Mouse (Mus musculus) layer of hippocampus, adult 11-12 months (tissue): ENCODE results near the gene Akap13.

ENCODE experiments used
- DNase-seq: peaks from one replicate; pipeline ENCODE4 v3.0.0; 2022; ENCODE audit warnings: low spot score

Gene Akap13

DNA sequence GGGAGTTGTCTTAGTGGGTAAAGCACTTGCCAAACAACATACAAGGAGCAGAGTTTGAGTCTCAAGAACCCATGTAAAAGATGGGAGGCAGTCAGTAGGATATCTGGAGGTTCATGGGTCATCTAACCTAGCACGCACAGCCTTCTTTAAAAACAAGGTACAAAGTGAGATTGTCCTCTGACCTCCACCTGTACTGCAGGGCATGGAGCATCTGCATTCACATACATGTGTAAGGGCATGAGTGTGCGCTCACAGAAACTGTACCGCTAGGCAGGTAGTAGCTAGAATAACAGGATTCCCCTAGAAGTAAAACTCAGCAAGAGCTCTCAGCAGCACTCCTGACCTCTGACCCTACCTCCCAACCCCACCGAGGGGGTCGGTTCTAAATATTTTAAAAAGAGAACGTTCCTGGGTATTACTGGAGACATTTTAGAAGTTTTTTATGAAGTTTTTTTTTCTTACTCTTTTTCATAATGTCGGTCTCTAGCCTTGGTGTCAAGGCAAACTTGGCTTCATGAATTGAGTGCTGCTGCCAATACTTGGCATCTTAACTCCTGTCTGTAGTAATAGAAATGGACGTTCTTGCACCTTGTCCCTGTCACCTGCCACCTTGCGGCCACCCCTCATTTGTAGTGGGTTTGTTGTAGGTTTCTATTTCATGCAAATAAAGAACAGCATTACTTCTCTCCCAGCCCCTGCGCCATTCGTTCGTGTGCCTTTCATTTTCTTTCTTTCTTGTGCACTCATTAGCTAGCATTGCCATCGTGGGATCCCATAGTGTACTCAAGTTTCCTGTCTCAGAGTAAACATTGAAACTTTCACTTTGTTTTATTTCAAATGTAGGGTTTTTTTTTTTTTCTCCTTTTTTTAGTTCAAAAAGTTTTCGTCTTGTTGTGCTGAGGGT is 61.6 kb downstream of the Akap13 start:
- no peak for DNase-seq

DNA sequence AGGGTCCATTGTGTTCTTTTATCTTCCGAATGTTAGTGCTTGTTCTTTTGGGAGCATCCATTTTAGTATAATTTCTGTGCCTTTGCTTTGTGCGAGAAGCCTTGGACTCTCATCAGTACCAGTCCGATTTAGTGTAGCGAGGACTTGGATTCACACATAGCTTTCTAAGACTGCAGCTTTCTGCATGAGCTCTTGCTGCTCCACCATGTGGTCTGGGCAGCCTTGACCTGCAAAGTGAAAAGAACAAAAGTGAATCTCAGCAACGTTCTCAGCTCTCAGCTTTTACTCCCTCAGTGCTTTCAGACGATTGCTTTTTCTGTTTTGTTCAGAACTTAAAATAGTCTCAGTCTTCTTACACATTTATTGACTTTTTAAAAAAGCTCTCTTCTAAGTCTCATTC is 65.2 kb downstream of the Akap13 start:
- no peak for DNase-seq

DNA sequence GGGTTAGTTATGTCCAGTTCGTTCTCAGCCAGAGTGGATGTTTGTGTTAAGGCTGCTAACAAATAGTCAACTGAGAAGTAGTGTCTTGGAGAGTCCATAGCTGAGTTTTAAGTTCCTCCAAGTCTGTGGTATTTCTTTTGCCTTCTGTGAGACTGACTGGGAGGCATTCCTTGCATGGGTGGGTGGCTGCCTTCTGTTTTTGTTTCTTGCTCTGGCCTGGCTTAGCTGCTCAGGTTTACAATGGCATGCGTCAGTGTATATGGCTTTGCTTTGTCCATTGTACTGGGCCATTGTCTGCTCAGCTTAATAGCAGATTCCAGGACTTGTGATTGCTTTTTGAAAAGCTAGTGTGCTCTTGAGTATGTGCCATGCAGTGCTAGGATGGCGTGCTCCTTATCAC is 65.9 kb downstream of the Akap13 start:
- no peak for DNase-seq

DNA sequence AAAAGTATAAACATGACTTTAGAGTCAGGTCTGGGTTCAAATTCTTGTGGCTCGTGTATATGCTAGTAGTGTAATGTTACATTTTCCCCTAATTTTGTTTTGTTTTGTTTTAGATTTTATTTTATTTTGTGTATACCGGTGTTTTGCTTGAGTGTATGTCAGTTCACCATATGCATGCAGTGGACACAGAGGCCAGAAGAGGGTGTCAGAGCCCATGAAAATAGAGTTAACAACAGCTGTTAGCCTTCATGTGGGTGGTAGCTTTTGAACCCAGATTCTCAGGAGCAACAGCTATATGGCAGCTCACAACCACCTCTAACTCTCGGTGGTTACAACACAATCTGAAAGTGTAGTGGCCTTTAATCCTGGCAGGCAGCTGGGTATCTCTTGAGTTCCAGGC is 66.9 kb downstream of the Akap13 start:
- no peak for DNase-seq

DNA sequence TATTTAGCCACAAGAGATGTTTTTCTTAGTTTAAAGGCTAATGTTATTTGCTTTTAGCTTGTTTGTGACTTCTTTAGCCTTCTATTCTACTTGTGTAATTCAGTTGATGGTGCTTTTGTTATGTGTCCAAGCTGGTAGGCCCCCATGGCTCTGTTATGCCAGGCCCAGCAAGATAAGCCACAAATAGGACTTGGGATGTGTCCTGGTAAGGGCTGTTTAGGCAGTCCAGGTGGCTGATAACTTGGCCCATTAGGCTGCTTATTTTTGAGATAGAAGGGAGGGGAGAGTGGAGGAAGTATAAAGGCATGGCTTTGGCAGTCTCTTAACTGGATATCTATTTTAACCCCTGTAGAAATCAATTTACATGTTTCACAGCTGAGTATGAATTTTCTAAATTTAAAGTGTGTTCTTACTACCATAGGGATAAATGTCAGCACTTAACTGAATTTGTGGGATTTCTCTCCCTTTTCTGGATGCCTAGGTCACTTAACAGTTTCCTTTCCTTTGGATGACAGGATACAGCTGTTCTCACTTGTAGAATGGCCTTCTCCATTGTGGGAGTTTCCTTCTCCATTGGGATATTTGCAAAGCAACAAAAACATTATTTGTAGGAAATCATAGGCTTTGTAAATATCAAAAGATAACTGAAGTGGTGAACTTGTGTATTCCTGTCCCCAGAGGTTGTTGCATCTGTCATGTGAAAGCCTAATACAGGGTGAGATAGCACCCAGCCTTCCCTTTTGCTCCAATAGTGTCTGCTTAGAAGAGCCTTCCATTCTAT is 69.6 kb downstream of the Akap13 start:
- no peak for DNase-seq

DNA sequence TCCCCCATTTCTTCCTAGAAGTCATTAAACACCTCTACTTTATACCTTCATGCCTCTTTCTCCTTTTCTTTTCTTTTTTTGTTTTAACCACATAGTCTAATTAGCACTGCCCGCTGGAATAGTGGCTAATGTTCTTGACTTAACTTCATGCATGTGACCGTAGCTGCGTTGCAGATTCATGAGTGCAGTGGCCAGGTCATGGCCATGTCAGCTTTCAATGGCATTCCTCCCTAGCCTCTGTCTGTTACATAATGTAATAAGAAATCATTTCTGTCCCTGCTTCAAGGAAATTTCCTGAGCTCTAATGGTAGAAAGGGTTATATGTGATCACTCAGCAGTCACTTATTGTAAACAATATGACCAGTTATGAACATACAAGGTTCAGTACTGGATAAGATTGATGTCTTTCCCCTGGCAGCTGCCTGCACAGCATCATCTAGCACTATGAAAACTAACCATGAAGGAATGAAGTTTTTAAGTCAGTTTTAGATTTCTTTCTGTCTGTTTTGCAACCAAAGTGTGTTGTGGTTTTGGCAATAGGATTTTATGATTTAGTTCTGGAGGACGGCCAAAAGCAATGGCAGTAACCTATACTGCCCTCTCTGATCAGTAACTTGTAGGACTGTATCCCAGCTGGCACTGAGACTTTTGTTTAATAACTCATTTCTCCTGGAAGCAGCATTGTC is 70.5 kb downstream of the Akap13 start:
- DNase-seq: no peak

DNA sequence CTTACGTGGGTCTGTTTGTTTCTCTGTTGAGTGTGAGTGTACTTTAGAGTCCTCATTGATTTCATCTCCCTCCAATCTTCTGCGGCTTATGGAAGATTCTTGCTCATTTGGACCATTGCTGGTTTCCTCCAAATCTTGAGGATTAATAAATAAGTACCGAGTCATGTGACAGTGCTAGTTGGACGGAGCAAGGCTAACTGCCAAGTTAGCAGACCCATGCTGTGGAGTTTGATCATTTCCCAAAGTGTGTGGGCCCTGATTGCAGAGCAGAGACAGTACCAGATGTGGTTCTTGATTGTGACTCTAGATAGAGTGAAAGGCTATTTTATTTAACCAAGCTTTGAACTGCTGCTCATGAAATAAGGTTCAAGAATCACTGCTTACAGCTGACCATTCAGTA is 73.4 kb downstream of the Akap13 start:
- DNase-seq: no peak

DNA sequence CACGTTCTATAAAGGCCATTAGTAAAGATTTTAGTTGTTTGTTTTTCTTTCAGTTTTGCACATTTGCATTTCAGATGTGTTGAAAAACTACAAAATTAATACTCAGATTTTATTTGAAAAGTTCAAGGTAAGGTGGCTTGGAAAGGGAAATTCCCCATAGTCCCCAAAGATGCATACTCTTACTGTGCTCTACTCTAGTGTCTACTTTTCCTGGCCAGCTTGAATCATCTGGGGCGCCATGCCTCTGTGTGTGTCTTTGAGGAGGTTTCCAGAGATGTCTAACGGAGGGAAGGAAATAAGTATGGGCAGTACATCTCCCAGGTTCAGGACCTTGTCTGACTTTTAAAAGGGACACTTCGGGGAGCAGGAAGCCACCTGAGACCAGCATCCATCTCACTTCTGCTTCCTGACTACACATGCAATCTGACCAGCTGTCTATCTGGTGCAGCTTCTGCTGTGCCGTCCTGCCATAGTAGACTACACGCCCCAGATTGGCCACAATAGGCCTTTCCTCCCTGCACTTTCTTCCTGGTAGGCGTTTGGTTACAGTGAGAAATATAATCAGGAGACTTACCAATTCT is 74.6 kb downstream of the Akap13 start:
- DNase-seq: no peak

DNA sequence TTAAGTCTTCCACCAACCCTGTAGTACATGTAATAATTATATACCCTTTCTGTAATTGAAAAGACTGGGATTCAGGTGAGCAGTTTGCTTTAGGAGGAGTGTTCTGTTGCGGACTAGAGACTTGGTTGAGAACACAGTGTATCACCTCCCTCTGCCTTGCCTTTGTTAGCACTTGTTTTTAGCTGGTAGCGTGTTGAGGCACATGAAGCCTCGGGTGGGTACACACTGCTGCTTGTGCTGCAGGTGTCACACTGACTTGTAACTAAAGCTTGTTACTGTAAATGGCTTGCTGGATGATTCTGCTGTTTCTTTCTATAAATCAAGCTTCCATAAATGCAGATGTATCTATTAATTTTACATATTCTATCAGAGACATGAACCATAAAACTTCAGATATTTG is 75.3 kb downstream of the Akap13 start:
- DNase-seq: no peak

DNA sequence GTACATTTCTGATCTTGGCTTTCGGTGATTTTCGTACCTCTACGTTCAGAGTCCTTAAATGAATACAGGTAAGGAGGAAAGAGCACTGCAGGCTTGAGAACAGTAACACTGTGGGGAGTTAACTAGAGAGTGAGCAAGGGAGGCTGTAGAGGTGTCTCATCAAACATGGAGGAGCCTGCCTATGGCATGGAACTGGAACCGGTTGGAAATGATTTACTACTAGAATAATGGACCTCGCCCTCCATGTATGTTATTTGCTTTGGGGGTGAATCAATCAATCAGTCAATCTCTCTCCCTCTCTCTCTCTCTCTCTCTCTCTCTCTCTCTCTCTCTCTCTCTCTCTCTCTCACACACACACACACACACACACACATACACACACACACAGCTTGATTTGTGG is 77.7 kb downstream of the Akap13 start:
- DNase-seq: no peak

DNA sequence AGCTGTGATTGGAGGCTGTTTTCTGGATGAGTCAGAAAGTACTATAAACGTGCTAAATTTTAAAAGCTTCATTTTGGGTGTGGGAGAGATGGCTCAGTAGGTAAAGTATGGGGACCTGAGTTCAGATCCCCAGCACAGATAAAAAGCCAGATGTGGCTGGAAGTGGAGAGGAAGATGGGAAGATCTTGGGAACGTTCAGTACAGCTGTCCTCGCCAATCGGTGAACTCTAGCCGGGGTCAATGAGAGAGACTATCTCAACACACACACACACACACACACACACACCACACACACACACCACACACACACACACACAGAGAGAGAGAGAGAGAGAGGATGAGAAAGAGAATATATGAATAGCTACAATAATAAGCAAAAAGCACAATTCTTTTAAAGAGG is 81.0 kb downstream of the Akap13 start:
- no peak for DNase-seq

DNA sequence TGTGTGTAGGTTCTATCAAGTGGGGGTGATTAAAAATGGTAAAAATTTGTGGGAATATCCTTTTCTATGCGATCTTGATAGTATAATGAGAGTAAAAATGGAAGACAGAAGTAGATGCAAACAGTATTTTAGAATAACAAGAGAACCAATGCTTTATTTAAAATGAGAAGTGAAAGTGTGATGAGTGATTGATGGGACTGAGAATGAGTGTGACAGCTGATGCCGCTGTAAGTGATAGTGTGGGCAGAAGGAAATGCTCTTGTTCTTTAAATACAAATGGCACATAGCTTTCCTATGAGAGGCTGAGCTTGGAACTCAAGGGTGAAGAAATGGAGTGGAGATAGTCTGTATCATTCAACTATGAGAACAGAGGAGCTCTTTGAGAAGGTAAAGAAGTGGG is 82.2 kb downstream of the Akap13 start:
- DNase-seq: no peak

DNA sequence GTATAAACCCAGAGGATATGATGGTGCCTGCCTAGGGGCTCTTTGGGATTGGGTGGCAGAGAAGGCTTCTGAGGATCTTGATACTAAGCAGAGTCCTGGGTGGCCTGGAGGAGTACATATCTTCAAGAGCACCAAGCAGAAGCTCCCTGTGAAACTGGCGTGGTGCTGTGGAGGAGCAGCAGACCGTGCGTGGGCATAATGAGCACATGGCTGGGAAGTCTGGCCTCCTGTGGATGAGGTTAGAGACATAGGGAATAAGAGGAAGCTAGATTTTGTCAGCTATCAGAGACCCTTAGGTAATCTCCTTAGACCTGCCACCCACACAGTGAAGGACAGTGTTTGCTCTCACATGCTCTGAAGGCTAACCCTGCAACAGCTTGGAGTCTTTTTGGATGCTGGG is 83.2 kb downstream of the Akap13 start:
- peak; percentile 39 for DNase-seq

DNA sequence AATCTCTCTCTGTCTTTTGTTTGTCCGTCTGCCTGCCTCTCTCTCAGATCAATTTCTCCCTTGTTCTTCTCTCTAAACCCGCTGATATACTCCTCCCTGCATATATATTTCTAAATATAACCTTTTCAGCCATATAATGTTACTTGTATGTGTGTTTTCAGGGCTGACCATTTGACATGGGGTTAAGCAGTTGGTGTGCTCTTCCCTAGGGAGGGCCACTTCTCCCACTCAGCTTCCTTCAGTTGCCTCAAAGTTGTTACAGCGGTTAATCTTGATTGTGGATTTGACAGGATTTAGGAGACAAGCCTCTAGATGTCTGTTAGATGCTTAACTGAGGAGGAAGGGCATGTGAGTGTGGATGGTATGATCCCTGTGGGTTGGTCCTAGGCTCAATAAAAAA is 83.8 kb downstream of the Akap13 start:
- no peak for DNase-seq

DNA sequence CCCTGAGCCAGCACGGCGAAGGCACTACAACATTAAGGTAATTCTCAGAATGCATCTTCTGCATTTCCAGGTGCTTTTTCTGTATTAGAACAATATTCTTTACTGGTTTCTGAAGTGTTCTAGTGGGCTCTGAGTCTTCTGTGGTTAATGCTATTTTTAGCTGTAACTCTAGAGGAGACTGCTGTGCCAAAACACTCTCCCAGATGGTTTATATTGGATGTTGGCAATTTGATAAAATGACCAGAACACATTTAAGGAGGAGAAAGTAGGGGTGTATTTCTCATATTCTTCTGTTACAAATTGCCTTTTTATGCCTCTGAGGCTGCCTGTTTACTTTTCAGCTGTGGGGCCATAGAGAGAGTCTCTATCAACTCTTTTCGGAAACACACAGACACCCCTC is 94.5 kb downstream of the Akap13 start:
- no peak for DNase-seq

DNA sequence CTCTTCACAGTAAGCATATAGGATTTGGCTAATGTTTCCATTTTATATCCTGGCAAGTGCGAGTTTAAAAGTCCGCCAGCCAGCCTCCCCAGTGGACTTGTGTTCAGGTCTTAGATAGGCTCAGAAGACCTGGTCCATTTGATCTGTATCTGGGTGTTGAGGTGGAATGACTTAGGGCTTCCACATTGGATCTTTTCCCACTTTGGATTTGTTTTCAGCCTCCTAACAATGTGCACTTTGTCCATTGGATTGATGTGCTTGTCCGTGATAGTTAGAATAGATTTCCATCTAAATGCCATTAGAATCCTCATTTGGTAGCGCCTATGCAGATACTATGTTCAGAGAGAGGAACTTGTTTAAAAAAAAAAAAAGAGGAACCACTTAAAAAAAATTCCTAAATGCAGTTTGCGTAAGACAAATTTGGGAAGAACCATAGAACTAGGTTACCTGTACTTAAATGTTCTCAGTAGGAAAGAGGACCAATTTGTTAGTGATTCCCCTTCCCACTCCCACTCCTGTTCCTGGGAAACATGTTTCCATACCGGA is 95.5 kb downstream of the Akap13 start:
- no peak for DNase-seq

DNA sequence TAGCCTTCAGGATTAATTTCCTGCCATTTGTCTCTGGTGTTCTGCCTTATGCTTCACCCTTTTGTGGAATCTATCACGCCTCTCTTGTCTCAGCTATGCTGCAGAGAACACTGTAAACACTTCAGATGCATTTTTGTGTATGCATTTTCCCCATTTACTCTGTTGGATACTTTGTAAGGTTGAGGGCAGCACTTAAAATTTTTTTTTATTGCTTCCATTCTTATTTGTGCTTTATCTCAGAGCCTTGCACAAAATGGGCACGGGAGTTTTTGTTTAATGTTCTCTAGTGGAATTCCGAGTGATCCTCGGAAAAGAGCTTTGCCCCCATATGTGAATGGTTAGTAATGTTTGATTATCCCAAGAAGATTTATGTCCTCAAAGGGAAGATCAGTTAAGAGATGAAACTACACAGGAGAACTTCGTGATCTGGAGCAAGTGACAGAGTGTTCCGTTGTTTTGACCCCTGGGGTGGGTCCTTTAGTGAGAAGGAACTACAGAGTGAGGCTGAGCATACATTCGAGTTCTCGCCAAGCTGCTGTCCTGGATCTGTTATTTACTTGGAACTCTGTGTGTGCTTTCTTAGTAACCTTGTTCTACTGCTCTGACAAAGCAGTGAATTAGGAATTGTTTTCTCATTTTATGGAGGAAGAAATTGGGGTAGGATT is 97.8 kb downstream of the Akap13 start:
- DNase-seq: no peak

DNA sequence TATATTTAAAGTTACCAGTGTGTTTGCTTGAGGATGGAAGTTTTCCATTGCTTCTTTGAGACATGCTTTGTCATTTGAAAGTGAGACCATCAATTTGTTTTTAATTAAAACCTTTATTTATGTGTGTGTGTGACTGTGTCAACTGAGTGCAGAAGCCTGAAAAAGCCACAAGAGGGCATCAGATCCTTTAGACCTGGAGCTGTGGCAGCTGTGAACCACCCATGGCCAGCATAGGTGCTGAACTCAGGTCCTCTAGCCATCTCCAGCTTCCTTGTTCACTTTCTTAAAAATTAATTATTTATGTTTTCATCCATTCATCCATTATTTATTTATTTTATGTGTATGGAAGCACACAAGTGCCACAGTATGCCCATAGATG is 98.3 kb downstream of the Akap13 start:
- no peak for DNase-seq

DNA sequence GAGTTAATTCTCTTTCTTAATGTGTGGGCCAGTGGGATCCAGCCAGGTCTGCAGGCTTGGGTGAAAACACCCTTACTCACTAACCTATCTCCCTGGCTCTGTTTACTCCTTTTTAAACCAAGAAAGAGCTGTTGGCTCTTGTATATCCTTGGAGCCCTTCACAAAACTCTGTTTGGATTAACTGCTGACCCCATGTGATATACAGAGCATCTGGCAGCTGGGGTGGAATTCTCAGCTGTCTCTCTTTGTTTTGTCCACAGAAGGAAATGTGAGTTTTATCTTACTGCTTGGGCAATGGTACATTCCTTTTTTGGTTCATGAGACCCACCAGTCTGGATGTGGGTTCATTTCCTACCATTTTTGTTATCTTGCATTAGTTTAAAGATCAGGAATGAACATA is 98.7 kb downstream of the Akap13 start:
- no peak for DNase-seq

DNA sequence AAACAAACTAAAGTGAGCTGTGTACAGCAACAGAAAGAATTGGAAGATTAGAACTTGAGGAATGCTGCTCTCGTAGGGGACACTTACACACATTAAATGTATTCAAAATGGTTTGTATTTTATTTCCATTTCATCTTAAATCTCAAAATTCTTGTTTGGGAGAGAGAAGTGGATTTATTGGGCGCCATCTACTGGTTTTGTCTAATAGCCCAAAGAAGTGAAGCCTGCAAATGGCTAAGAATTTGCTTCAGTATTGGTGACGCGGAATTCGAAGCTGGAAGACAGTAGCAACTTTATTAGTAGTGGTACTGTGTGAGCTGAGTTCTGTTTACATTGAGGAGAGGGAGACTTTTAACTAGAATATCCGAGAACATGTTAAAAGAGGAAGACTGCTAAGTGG is 100.6 kb downstream of the Akap13 start:
- DNase-seq: peak; percentile 33

DNA sequence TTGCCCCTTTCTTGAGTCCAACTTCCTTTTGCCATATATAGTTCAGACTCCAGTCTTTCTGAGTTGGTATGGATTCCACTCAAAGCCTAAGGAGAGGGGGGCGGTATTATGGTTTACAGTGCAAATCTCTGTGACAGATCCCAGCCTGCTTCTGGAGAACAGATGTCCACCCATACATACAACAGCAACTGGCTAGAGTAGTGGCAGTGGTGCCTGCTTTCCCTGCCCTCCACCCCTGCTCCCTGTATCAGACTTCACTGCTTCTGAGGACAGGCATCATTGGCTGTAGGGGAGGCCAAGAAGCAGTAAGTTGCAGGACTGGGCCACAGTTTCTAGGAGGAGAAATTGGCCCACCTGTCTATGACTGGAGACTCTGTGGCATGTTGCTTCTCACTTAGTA is 102.9 kb downstream of the Akap13 start:
- DNase-seq: no peak

DNA sequence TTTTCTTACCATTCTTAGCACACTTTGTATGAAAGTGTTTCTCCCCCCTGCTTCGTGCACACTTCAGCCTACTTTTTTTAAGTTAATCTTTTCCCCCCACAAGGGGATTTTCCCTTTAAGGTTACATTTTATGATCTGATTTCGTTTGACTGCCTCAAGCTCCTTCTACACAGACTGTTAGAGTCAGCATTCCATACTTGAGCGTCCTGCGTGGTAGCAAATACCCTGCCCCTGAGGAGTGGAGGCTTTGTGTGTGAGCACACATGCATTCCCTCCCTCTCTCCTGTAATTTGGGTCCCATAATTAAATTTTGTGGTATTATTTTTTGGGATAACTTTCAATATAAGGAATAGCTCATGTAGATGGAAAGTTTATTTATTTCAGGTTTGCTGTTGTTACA is 103.8 kb downstream of the Akap13 start:
- DNase-seq: no peak
